Mouse (Mus musculus) adrenal gland, adult 18-20 months (tissue): ENCODE results near the gene Rab1a. TPM values are rescaled to one million over a fixed set of nuclear protein-coding genes. Genes with fewer than 3 reads are reported as not detected.
"Not testable (repeated sequence)": the region's sequence is repeated elsewhere in the genome, so short reads cannot be mapped to it uniquely, and the experiment has no call there.

Experiments used
- DNase-seq, 2 experiments: peaks; one replicate each; pipeline ENCODE4 v3.0.0; 2021 to 2022; ENCODE audit warnings: low spot score in 2 of 2
- total RNA-seq, 2 experiments: library from RNA; stranded (reverse); gene quantifications; 1 replicate in 1 of 2; 2 replicates in 1 of 2; pipeline ENCODE4 v1.2.3; 2021

Rab1a gene
- total RNA-seq, 2 experiments from 2014 or later = 179 to 185 TPM

GRCm38 (mm10) chr11:20216415-20216814, 15.2 kb downstream of the Rab1a start:
- DNase-seq = no peak

- DNase-seq = no peak
Observed at GRCm38 (mm10) chr11:20217227-20217626, 16.0 kb downstream of the Rab1a start.

- DNase-seq = not testable (repeated sequence)
Observed at GRCm38 (mm10) chr11:20221671-20222070, 20.4 kb downstream of the Rab1a start.

GRCm38 (mm10) chr11:20224196-20224595, 23.0 kb downstream of the Rab1a start:
- DNase-seq = no peak

GRCm38 (mm10) chr11:20225938-20226337, 24.7 kb downstream of the Rab1a start:
- DNase-seq = no peak

GRCm38 (mm10) chr11:20228666-20229065, 27.4 kb downstream of the Rab1a start:
- DNase-seq = no peak

GRCm38 (mm10) chr11:20229311-20229710, 28.1 kb downstream of the Rab1a start:
- no peak for DNase-seq

GRCm38 (mm10) chr11:20230286-20230685, 29.1 kb downstream of the Rab1a start:
- DNase-seq = no peak

- DNase-seq = no peak
Observed at GRCm38 (mm10) chr11:20231128-20231878, 30.1 kb downstream of the Rab1a start.

- no peak for DNase-seq
Observed at GRCm38 (mm10) chr11:20232016-20232755, 31.0 kb downstream of the Rab1a start.

GRCm38 (mm10) chr11:20234233-20234632, 33.0 kb downstream of the Rab1a start:
- DNase-seq = no peak

GRCm38 (mm10) chr11:20237018-20237417, 35.8 kb downstream of the Rab1a start:
- DNase-seq = no peak

GRCm38 (mm10) chr11:20237976-20238375, 36.7 kb downstream of the Rab1a start:
- DNase-seq = no peak

- no peak for DNase-seq
Observed at GRCm38 (mm10) chr11:20239279-20239861, 38.1 kb downstream of the Rab1a start.

GRCm38 (mm10) chr11:20240331-20240730, 39.1 kb downstream of the Rab1a start:
- DNase-seq = no peak

GRCm38 (mm10) chr11:20241311-20241710, 40.1 kb downstream of the Rab1a start:
- DNase-seq = no peak

- no peak for DNase-seq
Observed at GRCm38 (mm10) chr11:20242366-20243056, 41.3 kb downstream of the Rab1a start.

GRCm38 (mm10) chr11:20243214-20243913, 42.1 kb downstream of the Rab1a start:
- DNase-seq = no peak

GRCm38 (mm10) chr11:20244336-20245290, 43.4 kb downstream of the Rab1a start:
- DNase-seq = no peak

GRCm38 (mm10) chr11:20245316-20245715, 44.1 kb downstream of the Rab1a start:
- no peak for DNase-seq
